Mouse (Mus musculus) midbrain, embryonic 16.5 days (tissue): Measurements from ENCODE around the gene Vps29. TPM values are rescaled to one million over a fixed set of nuclear protein-coding genes. Genes with fewer than 3 reads are reported as not detected.
A peak's percentile ranks its signal among the peaks of the same experiment; 100 is the strongest.

Experiments
- ATAC-seq: fragments of 200-750 bp; cut with Nextera tagmentation; 2 replicates; pipeline ENCODE4 v1.8.0; 2017; ENCODE audit warnings: moderate TSS enrichment
- H3K27ac ChIP-seq: fragments of 300-500 bp; sonication (generic); 2 replicates; pipeline ENCODE4 v1.5.1; 2014; ENCODE audit warnings: mild to moderate bottlenecking, low read length, mixed read lengths
- H3K27me3 ChIP-seq: fragments of 300-500 bp; sonication (generic); 2 replicates; pipeline ENCODE4 v1.6.1; 2014; ENCODE audit warnings: low read depth, low read length, mixed read lengths; ENCODE audit not compliant: control insufficient read depth, insufficient read depth
- H3K36me3 ChIP-seq: fragments of 300-500 bp; sonication (generic); 2 replicates; pipeline ENCODE4 v1.6.1; 2014; ENCODE audit warnings: mild to moderate bottlenecking, low read length, moderate library complexity, mixed read lengths; ENCODE audit not compliant: control insufficient read depth, insufficient read depth
- H3K4me1 ChIP-seq: fragments of 300-500 bp; sonication (generic); 2 replicates; pipeline ENCODE4 v1.6.1; 2014; ENCODE audit warnings: mild to moderate bottlenecking, low read length, mixed read lengths; ENCODE audit not compliant: control insufficient read depth, insufficient read depth
- H3K4me2 ChIP-seq: fragments of 300-500 bp; sonication (generic); 2 replicates; pipeline ENCODE4 v1.6.1; 2014; ENCODE audit warnings: mild to moderate bottlenecking, low read length, mixed read lengths
- H3K4me3 ChIP-seq: fragments of 300-500 bp; sonication (generic); 2 replicates; pipeline ENCODE4 v1.5.1; 2014; ENCODE audit warnings: low read depth, mild to moderate bottlenecking, low read length, moderate library complexity, mixed read lengths
- H3K9ac ChIP-seq: fragments of 300-500 bp; sonication (generic); 2 replicates; pipeline ENCODE4 v1.6.1; 2014; ENCODE audit warnings: low read depth, low read length, mixed read lengths
- H3K9me3 ChIP-seq: fragments of 300-500 bp; sonication (generic); replicated peaks from 2 replicates; pipeline ENCODE4 v1.6.1; 2014; ENCODE audit warnings: mild to moderate bottlenecking, low read length, mixed read lengths; ENCODE audit not compliant: control insufficient read depth, poor library complexity, severe bottlenecking
- WGBS: fragments of 180-500 bp; shearing (Covaris S2); extraction: QIAGEN DNeasy Blood & Tissue Kit; methylation state at CpG from one replicate; pipeline ENCODE4 v1.1.7; 2014; 5-methylcytosine and 5-hydroxymethylcytosine counted together
- polyA plus RNA-seq: library from polyadenylated mRNA; unstranded; fragments of >200 nt; fragmentation: Nextera tagmentation; extraction: Ambion mirVana; gene quantifications from 2 replicates; pipeline ENCODE4 v1.2.1, GENCODE M21; 2015

Gene Vps29
- polyA plus RNA-seq, 1 experiment from 2014 or later, result 347 TPM

- Histone ChIP-seq H3K4me3 (no peak overlapping the region), H3K27ac (no peak overlapping the region), H3K4me2 (no peak overlapping the region), H3K9ac (no peak overlapping the region), H3K4me1 (peaks cover 9% of the 10 kb centered on the region), H3K27me3 (no peaks in the 10 kb centered on the region), H3K36me3 (no peaks in the 10 kb centered on the region), H3K9me3 (no peaks in the 10 kb centered on the region)
- ATAC-seq, result no peak
Observed at GRCm38 (mm10) chr5:122390671-122391070, 36.5 kb downstream of the Vps29 start.

DNA sequence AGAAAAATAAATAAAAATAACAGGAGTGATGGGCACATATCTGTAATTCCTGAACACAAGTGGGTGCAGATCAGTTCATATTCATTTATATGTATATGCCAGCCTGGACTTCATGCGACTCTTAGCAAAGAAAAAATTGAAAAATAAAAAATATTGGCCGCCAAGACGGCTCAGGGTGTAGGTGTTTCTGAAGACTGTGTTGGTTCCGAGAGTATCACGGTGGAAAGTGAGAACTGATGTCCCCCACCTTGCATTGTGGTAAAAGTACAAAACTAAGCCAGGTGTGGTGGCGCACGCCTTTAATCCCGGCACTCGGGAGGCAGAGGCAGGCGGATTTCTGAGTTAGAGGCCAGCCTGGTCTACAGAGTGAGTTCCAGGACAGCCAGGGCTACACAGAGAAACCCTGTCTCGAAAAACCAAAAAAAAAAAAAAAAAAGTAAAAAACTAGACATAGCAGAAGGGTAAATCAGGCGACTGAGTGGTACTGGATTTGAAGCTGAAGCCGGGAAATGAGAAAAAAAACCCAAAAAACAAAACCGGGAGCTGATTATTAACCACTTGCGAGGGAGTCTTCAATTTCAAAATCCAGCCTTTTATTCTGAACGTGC lies 37.1 kb downstream of the Vps29 start:
- ATAC-seq, result peak; percentile 38; the same call in 1 of the 2 replicates
- Histone ChIP-seq H3K9ac (no peak overlapping the region), H3K27me3 (no peaks in the 10 kb centered on the region), H3K4me2 (peak overlapping the region; percentile 39), H3K36me3 (no peaks in the 10 kb centered on the region), H3K4me1 (peaks cover 9% of the 10 kb centered on the region), H3K27ac (peak overlapping the region; percentile 69; the same call in 1 of the 2 replicates), H3K9me3 (no peaks in the 10 kb centered on the region), H3K4me3 (peak overlapping the region; percentile 73; the same call in 1 of the 2 replicates)
- WGBS, result 52% methylated on average over 15 of the region's 16 CpGs

DNA sequence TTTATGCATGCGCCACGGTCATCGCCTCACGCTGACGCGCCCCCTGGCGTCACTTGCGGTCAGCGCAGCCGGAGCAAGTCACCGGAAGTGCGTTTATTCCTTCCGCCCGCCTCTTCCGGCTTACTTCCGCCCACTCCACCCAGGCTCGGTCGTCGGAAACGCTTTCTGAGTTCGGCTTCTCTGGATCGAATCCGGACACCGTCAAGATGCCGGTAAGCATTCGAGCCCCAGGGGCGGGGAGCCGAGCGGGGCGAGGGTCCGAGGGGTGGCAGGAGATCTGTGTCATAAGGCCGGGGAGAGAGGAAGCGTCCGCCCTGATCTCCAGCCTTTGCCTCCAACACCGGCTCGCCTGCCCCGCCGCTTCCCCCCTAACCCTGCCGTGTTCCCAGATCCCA lies 37.6 kb downstream of the Vps29 start, which contains the start of gene Arpc3:
Arpc3 (plus strand) TSS at position 93 of the 395 bp plus-strand sequence.
- WGBS, result under 1% methylated on average over 39 of the region's 39 CpGs
- H3K4me2 ChIP-seq, result peak within 1 kb of the TSS; percentile 81
- H3K9me3 ChIP-seq, result no peaks in the 10 kb centered on the region
- H3K4me1 ChIP-seq, result peaks cover 9% of the 10 kb centered on the region
- peaks cover 3% of the 10 kb centered on the region for H3K36me3 ChIP-seq
- peak within 1 kb of the TSS; percentile 73 for H3K4me3 ChIP-seq
- peak within 1 kb of the TSS; percentile 69 for H3K27ac ChIP-seq
- no peaks in the 10 kb centered on the region for H3K27me3 ChIP-seq
- peak within 1 kb of the TSS; percentile 86 for H3K9ac ChIP-seq
- ATAC-seq, result peak; percentile 91

GRCm38 (mm10) chr5:122392227-122393004 lies 38.2 kb downstream of the Vps29 start:
- Histone ChIP-seq H3K9ac (peak overlapping the region; percentile 86), H3K36me3 (peaks cover 9% of the 10 kb centered on the region), H3K27ac (no peak overlapping the region), H3K4me1 (peaks cover 9% of the 10 kb centered on the region), H3K9me3 (no peaks in the 10 kb centered on the region), H3K27me3 (no peaks in the 10 kb centered on the region), H3K4me3 (peak overlapping the region; percentile 73), H3K4me2 (peak overlapping the region; percentile 81)
- 15% methylated on average over 19 of the region's 19 CpGs for WGBS
- ATAC-seq, result peak; percentile 39; the same call in 1 of the 2 replicates

DNA sequence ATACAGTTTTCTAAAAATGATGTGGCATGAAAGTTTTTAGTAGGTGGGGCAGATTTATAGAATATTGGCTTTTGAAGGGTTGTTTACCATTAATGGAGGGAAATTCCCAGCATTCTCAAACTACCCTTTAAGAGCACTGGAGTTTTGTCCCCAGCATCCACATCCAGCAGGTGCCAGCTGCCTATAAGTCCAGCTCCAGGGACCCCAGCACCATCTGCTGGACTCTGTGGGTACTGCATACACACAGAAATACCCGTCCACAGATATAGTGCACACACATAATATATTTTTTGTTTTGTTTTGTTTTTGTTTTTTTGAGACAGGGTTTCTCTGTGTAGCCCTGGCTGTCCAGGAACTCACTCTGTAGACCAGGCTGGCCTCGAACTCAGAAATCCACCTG lies 39.7 kb downstream of the Vps29 start:
- H3K4me3 ChIP-seq, result no peak overlapping the region
- H3K9me3 ChIP-seq, result no peaks in the 10 kb centered on the region
- ATAC-seq, result no peak

GRCm38 (mm10) chr5:122396791-122397190 lies 42.6 kb downstream of the Vps29 start:
- H3K27me3 ChIP-seq, result no peaks in the 10 kb centered on the region
- 90% methylated on average over 10 of the region's 10 CpGs for WGBS
- no peak overlapping the region for H3K4me3 ChIP-seq
- no peak overlapping the region for H3K9ac ChIP-seq
- no peak overlapping the region for H3K27ac ChIP-seq
- no peak overlapping the region for H3K4me2 ChIP-seq
- peaks cover 14% of the 10 kb centered on the region for H3K36me3 ChIP-seq
- no peak for ATAC-seq
- peaks cover 9% of the 10 kb centered on the region for H3K4me1 ChIP-seq
- no peaks in the 10 kb centered on the region for H3K9me3 ChIP-seq

More for the DNA sequence above, 39.7 kb downstream of the Vps29 start:
- Histone ChIP-seq H3K27me3 (no peaks in the 10 kb centered on the region), H3K4me1 (peaks cover 9% of the 10 kb centered on the region), H3K36me3 (peaks cover 13% of the 10 kb centered on the region), H3K27ac (no peak overlapping the region), H3K9ac (no peak overlapping the region), H3K4me2 (no peak overlapping the region)
- 50% methylated on average over 2 of the region's 2 CpGs for WGBS

DNA sequence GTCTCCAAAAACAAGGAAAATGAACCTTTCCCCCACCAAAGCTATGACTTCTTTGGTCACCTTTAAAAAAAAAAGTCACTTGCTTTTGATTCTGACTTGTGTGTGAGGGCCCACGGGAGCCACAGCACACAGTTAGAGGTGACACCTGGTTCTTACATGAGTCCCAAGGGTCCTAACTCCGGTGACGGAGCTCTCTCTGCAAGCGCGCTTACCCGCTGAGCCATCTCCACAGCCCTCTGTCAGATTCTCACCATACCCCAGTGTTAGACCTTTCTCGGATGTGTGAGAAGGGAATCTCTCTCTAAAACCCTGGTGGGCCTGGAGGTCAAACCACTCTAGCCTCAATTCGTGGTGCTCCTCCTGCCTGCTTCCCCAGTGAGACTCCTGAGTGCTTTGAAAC lies 43.3 kb downstream of the Vps29 start:
- ATAC-seq, result no peak
- 93% methylated on average over 8 of the region's 8 CpGs for WGBS
- Histone ChIP-seq H3K4me1 (peaks cover 7% of the 10 kb centered on the region), H3K27ac (no peak overlapping the region), H3K9me3 (no peaks in the 10 kb centered on the region), H3K27me3 (no peaks in the 10 kb centered on the region), H3K4me3 (no peak overlapping the region), H3K9ac (no peak overlapping the region), H3K36me3 (peaks cover 19% of the 10 kb centered on the region), H3K4me2 (no peak overlapping the region)

DNA sequence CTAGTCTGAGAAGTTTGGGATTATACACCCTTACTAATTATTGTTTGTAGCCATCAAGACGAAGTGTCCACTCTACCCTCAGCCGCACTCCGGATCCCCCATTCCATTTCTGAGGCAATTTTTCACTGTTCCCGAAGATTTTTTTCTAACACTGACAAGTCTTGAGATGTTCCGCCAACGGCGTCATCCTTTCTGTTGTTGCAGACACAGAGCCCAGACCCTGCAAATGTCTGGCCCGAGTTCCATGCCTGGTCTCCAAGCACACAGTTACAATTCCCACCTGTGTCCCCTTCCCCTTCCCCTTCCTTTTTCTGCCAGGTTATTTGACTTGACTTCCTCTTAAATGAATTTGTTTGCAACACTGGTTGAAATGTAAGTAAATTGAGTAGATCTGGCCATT lies 45.7 kb downstream of the Vps29 start:
- H3K9me3 ChIP-seq, result no peaks in the 10 kb centered on the region
- no peak for ATAC-seq
- WGBS, result 94% methylated on average over 8 of the region's 8 CpGs
- no peak overlapping the region for H3K9ac ChIP-seq
- H3K4me3 ChIP-seq, result no peak overlapping the region
- peaks cover 37% of the 10 kb centered on the region for H3K36me3 ChIP-seq
- no peak overlapping the region for H3K27ac ChIP-seq
- no peaks in the 10 kb centered on the region for H3K4me1 ChIP-seq
- H3K27me3 ChIP-seq, result no peaks in the 10 kb centered on the region
- H3K4me2 ChIP-seq, result no peak overlapping the region

GRCm38 (mm10) chr5:122400628-122401302 lies 46.6 kb downstream of the Vps29 start:
- Histone ChIP-seq H3K36me3 (peaks cover 46% of the 10 kb centered on the region), H3K9ac (no peak overlapping the region), H3K4me1 (no peaks in the 10 kb centered on the region), H3K4me3 (no peak overlapping the region), H3K9me3 (no peaks in the 10 kb centered on the region), H3K4me2 (no peak overlapping the region), H3K27me3 (no peaks in the 10 kb centered on the region), H3K27ac (no peak overlapping the region)
- WGBS, result 88% methylated on average over 18 of the region's 18 CpGs
- no peak for ATAC-seq
